20 mouse cellular contexts compared by ENCODE assay signal in the genomic region with DNA sequence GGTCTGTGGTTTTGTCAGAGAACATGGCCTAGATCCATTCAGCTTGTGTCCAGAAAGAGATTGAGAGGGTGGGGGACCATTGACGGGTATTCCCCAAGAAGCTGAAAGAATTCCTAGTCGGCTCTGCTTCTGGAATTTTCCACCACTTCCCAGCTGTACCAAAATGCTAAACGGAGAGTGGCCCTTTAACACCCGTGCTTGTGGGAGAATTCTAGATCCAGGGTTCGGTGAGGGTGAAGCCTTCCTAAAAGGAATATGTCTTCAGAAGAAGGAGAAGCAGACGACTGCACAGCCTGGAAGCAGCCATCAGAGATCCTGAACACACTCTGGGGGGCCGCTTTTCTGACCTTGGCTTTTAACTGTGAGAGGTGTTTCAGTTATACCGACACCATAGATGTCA. TPM values are rescaled to one million over a fixed set of nuclear protein-coding genes. Genes with fewer than 3 reads are reported as not detected.
A peak's percentile ranks its signal among the peaks of the same experiment; 100 is the strongest.
DNase-seq lines count a peak whose midpoint lies in the region; ATAC-seq lines count a peak whose summit lies in the region.
"Had no signal": no experiment of that assay in that cellular context is flagged by ENCODE, and none has a peak within 500 bp of the region (broad histone marks: within the 10 kb centered on the region; RNA-seq: fewer than 3 reads in every experiment).

No protein-coding gene starts in this region.

- no peak overlapping the region for H3K4me2 ChIP-seq in midbrain, embryonic 11.5 days
- no peak overlapping the region for H3K4me2 ChIP-seq in midbrain, embryonic 13.5 days (replicated peaks)

- intact Hi-C loops in heart, postnatal 14 days (cut with DNase I): no loop called here

- H3K27me3 ChIP-seq in midbrain, embryonic 11.5 days (ENCODE audit: control insufficient read depth, insufficient read depth, low read length): no peaks in the 10 kb centered on the region
- H3K27me3 ChIP-seq in midbrain, embryonic 13.5 days: no peaks in the 10 kb centered on the region
- H3K27me3 ChIP-seq: CH12.LX, Patski had no signal

- H3K4me3 ChIP-seq in midbrain, embryonic 11.5 days (ENCODE audit: low read depth, low read length): no peak overlapping the region
- H3K4me3 ChIP-seq in midbrain, embryonic 13.5 days (replicated peaks): no peak overlapping the region

- no peaks in the 10 kb centered on the region for H3K36me3 ChIP-seq in midbrain, embryonic 11.5 days (ENCODE audit: control insufficient read depth, insufficient read depth, low read length)
- no peaks in the 10 kb centered on the region for H3K36me3 ChIP-seq in midbrain, embryonic 13.5 days
- H3K36me3 ChIP-seq: G1E had no signal

- H3K9ac ChIP-seq in midbrain, embryonic 11.5 days (ENCODE audit: low read length): no peak overlapping the region
- H3K9ac ChIP-seq in midbrain, embryonic 13.5 days (replicated peaks): no peak overlapping the region

- H3K4me1 ChIP-seq in midbrain, embryonic 11.5 days (ENCODE audit: control insufficient read depth, insufficient read depth, low read length): no peaks in the 10 kb centered on the region
- no peaks in the 10 kb centered on the region for H3K4me1 ChIP-seq in midbrain, embryonic 13.5 days (replicated peaks)

- WGBS in midbrain, embryonic 11.5 days: 83% methylated on average over 8 of the region's 8 CpGs
- 87% methylated on average over 8 of the region's 8 CpGs for WGBS in midbrain, embryonic 13.5 days

- no peak for ATAC-seq in midbrain, embryonic 11.5 days (ENCODE audit: low FRiP score)
- ATAC-seq in midbrain, embryonic 13.5 days: no peak
- ATAC-seq: activated CD4-positive, CD25-positive, alpha-beta regulatory T cell, adult 4 months; CD4-positive, CD25-positive, alpha-beta regulatory T cell, adult 4 months; Patski had no signal

- no peak overlapping the region for H3K27ac ChIP-seq in midbrain, embryonic 11.5 days (ENCODE audit: low read depth, low read length)
- no peak overlapping the region for H3K27ac ChIP-seq in midbrain, embryonic 13.5 days

- H3K9me3 ChIP-seq in midbrain, embryonic 11.5 days (ENCODE audit: control insufficient read depth, low read length): no peaks in the 10 kb centered on the region
- no peaks in the 10 kb centered on the region for H3K9me3 ChIP-seq in midbrain, embryonic 13.5 days

- peak; percentile 73 for DNase-seq in heart, adult 11 months
- no peak for DNase-seq in heart, postnatal 14 days
- DNase-seq in midbrain, embryonic 11.5 days (ENCODE audit: low spot score, missing footprints): peak; percentile 60
- DNase-seq: adrenal gland, adult 2 months; adrenal gland, adult 8-10 months; adrenal gland, postnatal 10 days; adrenal gland, postnatal 14 days; adrenal gland, postnatal 25 days; adrenal gland, postnatal 36 days; B cell, adult 2 months; cerebellum, adult 11 months; cerebellum, adult 11-12 months; cerebellum, adult 18-20 months had no signal

RNA-seq across cellular contexts. Expression of a gene that starts 11.8 kb away (rescaled TPM):
- 10 to 100 TPM; 56.7 to 60.4 TPM for total RNA-seq in heart, postnatal 14 days (2021)
- polyA plus RNA-seq in midbrain, embryonic 11.5 days (2014; fragmentation: Nextera tagmentation; extraction: Ambion mirVana): 87.2 and 103 TPM in 2 replicates
- polyA plus RNA-seq in midbrain, embryonic 13.5 days (2015; fragmentation: Nextera tagmentation; extraction: Ambion mirVana): 17.5 and 30.6 TPM in 2 replicates
- total RNA-seq: CH12.LX, G1E, MEL had no signal
- polyA plus RNA-seq: activated CD4-positive, CD25-positive, alpha-beta regulatory T cell, adult 4 months; CD4-positive, CD25-positive, alpha-beta regulatory T cell, adult 4 months; G1E had no signal

Comparison
In these comparisons a context has a peak if more than half of its experiments do, and no peak if none do; other contexts are left out.
1. DNase-seq: peak in heart, adult 11 months (single experiment) and midbrain, embryonic 11.5 days (single experiment); none in heart, postnatal 14 days (0 of 2).